Mouse (Mus musculus) E14TG2a.4 (cell line): Measurements from ENCODE around the gene Wnt8b.

Experiments
- CTCF ChIP-seq: conservative IDR thresholded peaks from 2 replicates; pipeline ENCODE4 v1.5.1; 2014; ENCODE audit warnings: low read length
- POU5F1 ChIP-seq: IDR thresholded peaks from 2 replicates; pipeline ENCODE4 v1.6.1; 2014; ENCODE audit warnings: low read length, borderline replicate concordance

GRCm38 (mm10) chr19:44512601-44513000 lies 19.3 kb downstream of the Wnt8b start:
- TF ChIP-seq CTCF (no peak), POU5F1 (no peak)
